Mouse (Mus musculus) hindbrain, embryonic 11.5 days (tissue): ENCODE measurements around the gene Olfr1133. TPM values are rescaled to one million over a fixed set of nuclear protein-coding genes. Genes with fewer than 3 reads are reported as not detected.
"Not testable (repeated sequence)": the region's sequence is repeated elsewhere in the genome, so short reads cannot be mapped to it uniquely, and the experiment has no call there.

Experiments
- ATAC-seq: fragments of 200-750 bp; cut with Nextera tagmentation; 2 replicates; pipeline ENCODE4 v1.8.0; 2017; ENCODE audit warnings: mild to moderate bottlenecking, moderate TSS enrichment, moderate library complexity; ENCODE audit not compliant: low FRiP score
- DNase-seq: peaks from one replicate; pipeline ENCODE4 v3.0.0-alpha.2; 2015; ENCODE audit warnings: low spot score
- H3K27ac ChIP-seq: fragments of 300-500 bp; sonication (generic); 2 replicates; pipeline ENCODE4 v1.5.1; 2014; ENCODE audit warnings: mild to moderate bottlenecking, low read depth, low read length
- H3K27me3 ChIP-seq: fragments of 300-500 bp; sonication (generic); 2 replicates; pipeline ENCODE4 v1.6.1; 2014; ENCODE audit warnings: mild to moderate bottlenecking, low read length, moderate library complexity, mixed read lengths; ENCODE audit not compliant: control insufficient read depth, insufficient read depth
- H3K36me3 ChIP-seq: fragments of 300-500 bp; sonication (generic); 2 replicates; pipeline ENCODE4 v1.6.1; 2014; ENCODE audit warnings: mild to moderate bottlenecking, low read length, moderate library complexity, mixed read lengths; ENCODE audit not compliant: control insufficient read depth, insufficient read depth
- H3K4me1 ChIP-seq: fragments of 300-500 bp; sonication (generic); replicated peaks from 2 replicates; pipeline ENCODE4 v1.6.1; 2014; ENCODE audit warnings: low read length, mixed read lengths; ENCODE audit not compliant: control insufficient read depth, insufficient read depth
- H3K4me2 ChIP-seq: fragments of 300-500 bp; sonication (generic); replicated peaks from 2 replicates; pipeline ENCODE4 v1.6.1; 2014; ENCODE audit warnings: mild to moderate bottlenecking, low read depth, low read length
- H3K4me3 ChIP-seq: fragments of 300-500 bp; sonication (generic); 2 replicates; pipeline ENCODE4 v1.5.1; 2014; ENCODE audit warnings: low read depth, low read length
- H3K9ac ChIP-seq: fragments of 300-500 bp; sonication (generic); 2 replicates; pipeline ENCODE4 v1.6.1; 2014; ENCODE audit warnings: low read depth, low read length
- H3K9me3 ChIP-seq: fragments of 300-500 bp; sonication (generic); 2 replicates; pipeline ENCODE4 v1.6.1; 2016; ENCODE audit warnings: low read length; ENCODE audit not compliant: control insufficient read depth
- WGBS: fragments of 180-500 bp; shearing (Covaris S2); extraction: QIAGEN DNeasy Blood & Tissue Kit; methylation state at CpG from one replicate; pipeline ENCODE4 v1.1.7; 2014; 5-methylcytosine and 5-hydroxymethylcytosine counted together
- polyA plus RNA-seq: library from polyadenylated mRNA; unstranded; fragments of >200 nt; fragmentation: Nextera tagmentation; extraction: Ambion mirVana; gene quantifications from 2 replicates; pipeline ENCODE4 v1.2.1, GENCODE M21; 2014

Olfr1133 gene
- not detected in 2 replicates for polyA plus RNA-seq

GRCm38 (mm10) chr2:87647274-87647673 is at the start of gene Olfr1133:
TSS of gene Olfr1133 (minus strand) at chr2:87647374.
- Histone ChIP-seq H3K4me1 (no peaks in the 10 kb centered on the region), H3K4me3 (no peak within 1 kb of the TSS), H3K4me2 (no peak within 1 kb of the TSS), H3K36me3 (no peaks in the 10 kb centered on the region), H3K9ac (no peak within 1 kb of the TSS), H3K27ac (no peak within 1 kb of the TSS), H3K27me3 (no peaks in the 10 kb centered on the region), H3K9me3 (no peaks in the 10 kb centered on the region)
- DNase-seq (no peak), ATAC-seq (no peak)

- no peak within 1 kb of the TSS for H3K9ac ChIP-seq
- no peaks in the 10 kb centered on the region for H3K9me3 ChIP-seq
- ATAC-seq = no peak
Observed at GRCm38 (mm10) chr2:87693847-87694246, 46.7 kb upstream of the Olfr1133 start, which contains the start of gene Olfr1136. TSS of gene Olfr1136 (minus strand) at chr2:87693947.

GRCm38 (mm10) chr2:87673564-87673963 is 26.4 kb upstream of the Olfr1133 start, which contains the start of gene Olfr1135:
TSS of gene Olfr1135 (minus strand) at chr2:87673664.
- H3K36me3 ChIP-seq = no peaks in the 10 kb centered on the region
- no peaks in the 10 kb centered on the region for H3K9me3 ChIP-seq
- ATAC-seq (no peak), DNase-seq (no peak)
- no peak within 1 kb of the TSS for H3K9ac ChIP-seq
- no peak within 1 kb of the TSS for H3K27ac ChIP-seq
- no peak within 1 kb of the TSS for H3K4me2 ChIP-seq
- H3K4me1 ChIP-seq = no peaks in the 10 kb centered on the region
- no peak within 1 kb of the TSS for H3K4me3 ChIP-seq
- no peaks in the 10 kb centered on the region for H3K27me3 ChIP-seq
- 40% methylated on average over 1 of the region's 1 CpGs for WGBS

More at GRCm38 (mm10) chr2:87693847-87694246, 46.7 kb upstream of the Olfr1133 start, which contains the start of gene Olfr1136:
- H3K4me1 ChIP-seq = no peaks in the 10 kb centered on the region
- DNase-seq = no peak
- no peaks in the 10 kb centered on the region for H3K36me3 ChIP-seq
- H3K27ac ChIP-seq = no peak within 1 kb of the TSS
- no peak within 1 kb of the TSS for H3K4me2 ChIP-seq
- H3K4me3 ChIP-seq = no peak within 1 kb of the TSS
- no peaks in the 10 kb centered on the region for H3K27me3 ChIP-seq

GRCm38 (mm10) chr2:87658360-87658759 is 11.2 kb upstream of the Olfr1133 start, which contains the start of gene Olfr1134:
TSS of gene Olfr1134 (minus strand) at chr2:87658460.
- Histone ChIP-seq H3K9ac (no peak within 1 kb of the TSS), H3K4me1 (no peaks in the 10 kb centered on the region), H3K36me3 (no peaks in the 10 kb centered on the region), H3K27ac (no peak within 1 kb of the TSS), H3K27me3 (no peaks in the 10 kb centered on the region), H3K4me2 (no peak within 1 kb of the TSS), H3K9me3 (no peaks in the 10 kb centered on the region), H3K4me3 (no peak within 1 kb of the TSS)
- ATAC-seq (no peak), DNase-seq (no peak)
- 85% methylated on average over 2 of the region's 2 CpGs for WGBS

GRCm38 (mm10) chr2:87642441-87642840 is 4.7 kb downstream of the Olfr1133 start:
- ATAC-seq (no peak), DNase-seq (no peak)
- no peak overlapping the region for H3K4me3 ChIP-seq
- H3K36me3 ChIP-seq = no peaks in the 10 kb centered on the region
- H3K27ac ChIP-seq = no peak overlapping the region
- no peaks in the 10 kb centered on the region for H3K27me3 ChIP-seq
- no peak overlapping the region for H3K9ac ChIP-seq
- no peaks in the 10 kb centered on the region for H3K9me3 ChIP-seq
- no peak overlapping the region for H3K4me2 ChIP-seq
- no peaks in the 10 kb centered on the region for H3K4me1 ChIP-seq

- Histone ChIP-seq H3K9me3 (no peaks in the 10 kb centered on the region), H3K27me3 (no peaks in the 10 kb centered on the region), H3K36me3 (no peaks in the 10 kb centered on the region), H3K4me2 (no peak within 1 kb of the TSS), H3K27ac (no peak within 1 kb of the TSS), H3K4me3 (no peak within 1 kb of the TSS), H3K4me1 (no peaks in the 10 kb centered on the region), H3K9ac (no peak within 1 kb of the TSS)
- no peak for DNase-seq
- no peak for ATAC-seq
Observed at GRCm38 (mm10) chr2:87637435-87637834, 9.7 kb downstream of the Olfr1133 start, which contains the start of gene Olfr1132. TSS of gene Olfr1132 (minus strand) at chr2:87637535.

- Histone ChIP-seq H3K4me3 (no peak within 1 kb of the TSS), H3K4me1 (no peaks in the 10 kb centered on the region), H3K9me3 (no peaks in the 10 kb centered on the region), H3K9ac (no peak within 1 kb of the TSS), H3K36me3 (no peaks in the 10 kb centered on the region), H3K27me3 (no peaks in the 10 kb centered on the region), H3K27ac (no peak within 1 kb of the TSS), H3K4me2 (no peak within 1 kb of the TSS)
- ATAC-seq = no peak
- DNase-seq = no peak
- WGBS = 76% methylated on average over 3 of the region's 3 CpGs
Observed at GRCm38 (mm10) chr2:87626804-87627203, 20.4 kb downstream of the Olfr1133 start, which contains the start of gene Olfr1131. TSS of gene Olfr1131 (plus strand) at chr2:87627104.

GRCm38 (mm10) chr2:87605912-87606311 is 41.3 kb downstream of the Olfr1133 start, which contains the start of gene Olfr1130:
TSS of gene Olfr1130 (plus strand) at chr2:87606212.
- H3K27ac ChIP-seq, H3K27me3 ChIP-seq, H3K9me3 ChIP-seq, DNase-seq, H3K36me3 ChIP-seq, H3K4me2 ChIP-seq, H3K4me1 ChIP-seq, H3K4me3 ChIP-seq, H3K9ac ChIP-seq, ATAC-seq: not testable (repeated sequence)
